Mouse (Mus musculus) liver, embryonic 12.5 days (tissue): Measurements from ENCODE around the gene Shoc2. TPM values are rescaled to one million over a fixed set of nuclear protein-coding genes. Genes with fewer than 3 reads are reported as not detected.
"Not testable (repeated sequence)": the region's sequence is repeated elsewhere in the genome, so short reads cannot be mapped to it uniquely, and the experiment has no call there.

Experiments
- ATAC-seq: fragments of 200-750 bp; cut with Nextera tagmentation; 2 replicates; pipeline ENCODE4 v1.8.0; 2017; ENCODE audit warnings: moderate number of reproducible peaks, mild to moderate bottlenecking, moderate library complexity
- H3K27ac ChIP-seq: fragments of 300-500 bp; sonication (generic); 2 replicates; pipeline ENCODE4 v1.5.1; 2016; ENCODE audit warnings: mild to moderate bottlenecking
- H3K27me3 ChIP-seq: fragments of 300-500 bp; sonication (generic); replicated peaks from 2 replicates; pipeline ENCODE4 v1.6.1; 2016; ENCODE audit warnings: mild to moderate bottlenecking, moderate library complexity
- H3K36me3 ChIP-seq: fragments of 300-500 bp; sonication (generic); 2 replicates; pipeline ENCODE4 v1.6.1; 2016; ENCODE audit warnings: mild to moderate bottlenecking, moderate library complexity
- H3K4me1 ChIP-seq: fragments of 300-500 bp; sonication (generic); 2 replicates; pipeline ENCODE4 v1.6.1; 2016
- H3K4me2 ChIP-seq: fragments of 300-500 bp; sonication (generic); 2 replicates; pipeline ENCODE4 v1.6.1; 2016; ENCODE audit warnings: mild to moderate bottlenecking, moderate library complexity
- H3K4me3 ChIP-seq: fragments of 300-500 bp; sonication (generic); 2 replicates; pipeline ENCODE4 v1.5.1; 2016; ENCODE audit warnings: mild to moderate bottlenecking, moderate library complexity
- H3K9ac ChIP-seq: fragments of 300-500 bp; sonication (generic); 2 replicates; pipeline ENCODE4 v1.6.1; 2016; ENCODE audit warnings: mild to moderate bottlenecking, moderate library complexity
- H3K9me3 ChIP-seq: fragments of 300-500 bp; sonication (generic); replicated peaks from 2 replicates; pipeline ENCODE4 v1.6.1; 2016; ENCODE audit warnings: mild to moderate bottlenecking, moderate library complexity
- WGBS: fragments of 180-500 bp; shearing (Covaris S2); methylation state at CpG from one replicate; pipeline ENCODE4 v1.1.7; 2016; ENCODE audit not compliant: insufficient replicate concordance; 5-methylcytosine and 5-hydroxymethylcytosine counted together
- polyA plus RNA-seq: library from polyadenylated mRNA; unstranded; fragments of >200 nt; fragmentation: Nextera tagmentation; extraction: Ambion mirVana; gene quantifications from 2 replicates; pipeline ENCODE4 v1.2.1, GENCODE M21; 2016

Shoc2 gene
- polyA plus RNA-seq, 1 experiment from 2014 or later, result 26.4 TPM

GRCm38 (mm10) chr19:53941139-53941538 is 3.0 kb upstream of the Shoc2 start:
- Histone ChIP-seq H3K9me3 (no peaks in the 10 kb centered on the region), H3K9ac (peak overlapping the region; percentile 24; the same call in 1 of the 2 replicates), H3K27me3 (no peaks in the 10 kb centered on the region), H3K36me3 (peaks cover 33% of the 10 kb centered on the region), H3K27ac (peak overlapping the region; percentile 65), H3K4me1 (peaks cover 49% of the 10 kb centered on the region), H3K4me2 (peak overlapping the region; percentile 16; the same call in 1 of the 2 replicates), H3K4me3 (no peak overlapping the region)
- ATAC-seq, result no peak
- WGBS, result 25% methylated on average over 4 of the region's 4 CpGs

- Histone ChIP-seq H3K27me3 (no peaks in the 10 kb centered on the region), H3K9me3 (no peaks in the 10 kb centered on the region), H3K27ac (no peak overlapping the region), H3K4me3 (no peak overlapping the region), H3K4me2 (peak overlapping the region; percentile 90), H3K36me3 (peaks cover 26% of the 10 kb centered on the region), H3K9ac (no peak overlapping the region), H3K4me1 (peaks cover 57% of the 10 kb centered on the region)
- ATAC-seq, result no peak
- 90% methylated on average over 2 of the region's 2 CpGs for WGBS
These were observed 1.8 kb upstream of the Shoc2 start for GRCm38 (mm10) chr19:53942342-53942741.

- no peaks in the 10 kb centered on the region for H3K27me3 ChIP-seq
- peak overlapping the region; percentile 97 for H3K4me3 ChIP-seq
- peak overlapping the region; percentile 98 for H3K27ac ChIP-seq
- H3K4me1 ChIP-seq, result peaks cover 68% of the 10 kb centered on the region
- H3K36me3 ChIP-seq, result peaks cover 10% of the 10 kb centered on the region; the same call in 1 of the 2 replicates
- H3K4me2 ChIP-seq, result peak overlapping the region; percentile 90
- WGBS, result 0% methylated on average over 22 of the region's 47 CpGs
- H3K9ac ChIP-seq, result peak overlapping the region; percentile 97
- ATAC-seq, result peak; percentile 20
- H3K9me3 ChIP-seq, result no peaks in the 10 kb centered on the region
These were observed 672 bp downstream of the Shoc2 start for GRCm38 (mm10) chr19:53944786-53945169.

- Histone ChIP-seq H3K27ac (peak overlapping the region; percentile 98), H3K4me3 (peak overlapping the region; percentile 97), H3K9ac (peak overlapping the region; percentile 97), H3K36me3 (peaks cover 10% of the 10 kb centered on the region; the same call in 1 of the 2 replicates), H3K4me2 (peak overlapping the region; percentile 90), H3K9me3 (no peaks in the 10 kb centered on the region), H3K27me3 (no peaks in the 10 kb centered on the region), H3K4me1 (peaks cover 64% of the 10 kb centered on the region)
- ATAC-seq, result peak; percentile 4; the same call in 1 of the 2 replicates
- WGBS, result 3% methylated on average over 26 of the region's 69 CpGs
These were observed 1.3 kb downstream of the Shoc2 start for GRCm38 (mm10) chr19:53945171-53946042.

- no peak overlapping the region for H3K27ac ChIP-seq
- peak; percentile 76 for ATAC-seq
- H3K36me3 ChIP-seq, result peaks cover 4% of the 10 kb centered on the region; the same call in 1 of the 2 replicates
- H3K9me3 ChIP-seq, result no peaks in the 10 kb centered on the region
- no peak overlapping the region for H3K9ac ChIP-seq
- no peak overlapping the region for H3K4me2 ChIP-seq
- H3K4me3 ChIP-seq, result no peak overlapping the region
- H3K4me1 ChIP-seq, result peaks cover 30% of the 10 kb centered on the region
- no peaks in the 10 kb centered on the region for H3K27me3 ChIP-seq
- WGBS, result 74% methylated on average over 2 of the region's 2 CpGs
These were observed 13.4 kb downstream of the Shoc2 start for GRCm38 (mm10) chr19:53957513-53957912.

- H3K9me3 ChIP-seq, result no peaks in the 10 kb centered on the region
- H3K27me3 ChIP-seq, result no peaks in the 10 kb centered on the region
- H3K27ac ChIP-seq, result no peak overlapping the region
- H3K36me3 ChIP-seq, result peaks cover 4% of the 10 kb centered on the region; the same call in 1 of the 2 replicates
- no peak for ATAC-seq
- no peak overlapping the region for H3K4me3 ChIP-seq
- H3K4me2 ChIP-seq, result no peak overlapping the region
- H3K4me1 ChIP-seq, result peaks cover 44% of the 10 kb centered on the region
- 77% methylated on average over 4 of the region's 4 CpGs for WGBS
- H3K9ac ChIP-seq, result no peak overlapping the region
These were observed 18.4 kb downstream of the Shoc2 start for GRCm38 (mm10) chr19:53962511-53962910.

GRCm38 (mm10) chr19:53964347-53964746 is 20.2 kb downstream of the Shoc2 start:
- H3K4me1 ChIP-seq, result peaks cover 42% of the 10 kb centered on the region
- H3K4me2 ChIP-seq, H3K36me3 ChIP-seq, H3K27me3 ChIP-seq, H3K9me3 ChIP-seq, H3K4me3 ChIP-seq, H3K9ac ChIP-seq, ATAC-seq: not testable (repeated sequence)
- 91% methylated on average over 3 of the region's 3 CpGs for WGBS
- peak overlapping the region; percentile 91 for H3K27ac ChIP-seq

- H3K36me3 ChIP-seq, result peaks cover 4% of the 10 kb centered on the region; the same call in 1 of the 2 replicates
- 34% methylated on average over 10 of the region's 10 CpGs for WGBS
- H3K4me2 ChIP-seq, result peak overlapping the region; percentile 55
- no peaks in the 10 kb centered on the region for H3K9me3 ChIP-seq
- peaks cover 48% of the 10 kb centered on the region for H3K4me1 ChIP-seq
- peak overlapping the region; percentile 25 for H3K4me3 ChIP-seq
- peak overlapping the region; percentile 47; the same call in 1 of the 2 replicates for H3K9ac ChIP-seq
- H3K27me3 ChIP-seq, result no peaks in the 10 kb centered on the region
- ATAC-seq, result peak; percentile 89
- H3K27ac ChIP-seq, result peak overlapping the region; percentile 91
These were observed 21.0 kb downstream of the Shoc2 start for GRCm38 (mm10) chr19:53964910-53965633.

- no peak overlapping the region for H3K9ac ChIP-seq
- no peaks in the 10 kb centered on the region for H3K9me3 ChIP-seq
- H3K4me2 ChIP-seq, result no peak overlapping the region
- H3K4me3 ChIP-seq, result no peak overlapping the region
- no peak overlapping the region for H3K27ac ChIP-seq
- no peaks in the 10 kb centered on the region for H3K27me3 ChIP-seq
- H3K4me1 ChIP-seq, result peaks cover 52% of the 10 kb centered on the region
- WGBS, result 75% methylated on average over 3 of the region's 3 CpGs
- no peak for ATAC-seq
- no peaks in the 10 kb centered on the region for H3K36me3 ChIP-seq
These were observed 25.1 kb downstream of the Shoc2 start for GRCm38 (mm10) chr19:53969226-53969625.

- Histone ChIP-seq H3K36me3 (peaks cover 6% of the 10 kb centered on the region), H3K4me1 (peaks cover 30% of the 10 kb centered on the region), H3K9ac (no peak overlapping the region), H3K4me3 (no peak overlapping the region), H3K4me2 (peak overlapping the region; percentile 43), H3K9me3 (no peaks in the 10 kb centered on the region), H3K27me3 (no peaks in the 10 kb centered on the region), H3K27ac (peak overlapping the region; percentile 68)
- 43% methylated on average over 7 of the region's 7 CpGs for WGBS
- ATAC-seq, result peak; percentile 71
These were observed 27.8 kb downstream of the Shoc2 start for GRCm38 (mm10) chr19:53971938-53972337.

- Histone ChIP-seq H3K9me3 (no peaks in the 10 kb centered on the region), H3K36me3 (peaks cover 10% of the 10 kb centered on the region), H3K4me3 (no peak overlapping the region), H3K4me2 (no peak overlapping the region), H3K27me3 (no peaks in the 10 kb centered on the region), H3K4me1 (peaks cover 30% of the 10 kb centered on the region), H3K27ac (no peak overlapping the region), H3K9ac (no peak overlapping the region)
- ATAC-seq, result no peak
- 40% methylated on average over 1 of the region's 1 CpGs for WGBS
These were observed 29.6 kb downstream of the Shoc2 start for GRCm38 (mm10) chr19:53973656-53974055.

- no peak overlapping the region for H3K4me3 ChIP-seq
- peak; percentile 76 for ATAC-seq
- 0 out of 2 replicates have a peak overlapping the region, but pooled peaks have one; percentile 8 for H3K9ac ChIP-seq
- peaks cover 42% of the 10 kb centered on the region for H3K4me1 ChIP-seq
- H3K4me2 ChIP-seq, result peak overlapping the region; percentile 32
- WGBS, result 41% methylated on average over 3 of the region's 3 CpGs
- peaks cover 3% of the 10 kb centered on the region; the same call in 1 of the 2 replicates for H3K36me3 ChIP-seq
- H3K27ac ChIP-seq, result peak overlapping the region; percentile 63
- no peaks in the 10 kb centered on the region for H3K9me3 ChIP-seq
- no peaks in the 10 kb centered on the region for H3K27me3 ChIP-seq
These were observed 37.9 kb downstream of the Shoc2 start for GRCm38 (mm10) chr19:53982041-53982440.
